Mouse (Mus musculus): Measurements from ENCODE around the gene Tmem82. TPM values are rescaled to one million over a fixed set of nuclear protein-coding genes. Genes with fewer than 3 reads are reported as not detected.
A peak's percentile ranks its signal among the peaks of the same experiment; 100 is the strongest.

Gene Tmem82
- under 1 TPM; 0.37 to 0.56 TPM for total RNA-seq (2021)
- long read RNA-seq, experiment 1, result 0 reads
- long read RNA-seq, experiment 2, result 0 reads

GRCm38 (mm10) chr4:141618565-141619243 lies at the start of gene Tmem82:
Gene Tmem82, minus strand, starts transcription at chr4:141618633.
- DNase-seq (ENCODE audit: low spot score in 2 of 2), result peak; percentile 29 to 53
- Histone ChIP-seq H3K4me3 (no peak within 1 kb of the TSS; the same call in 1 of the 2 replicates), H3K27ac (no peak within 1 kb of the TSS)
- TF ChIP-seq CTCF (conservative IDR thresholded peaks at IDR 0.05), result peak; percentile 73

- no peak for DNase-seq (ENCODE audit: low spot score in 2 of 2)
- H3K4me3 ChIP-seq, result peak within 1 kb of the TSS; percentile 92
- TF ChIP-seq CTCF (conservative IDR thresholded peaks at IDR 0.05), result no peak
- peak within 1 kb of the TSS; percentile 94 for H3K27ac ChIP-seq
These were observed 46.4 kb upstream of the Tmem82 start, which contains the start of gene Plekhm2 for GRCm38 (mm10) chr4:141664799-141665198. Gene Plekhm2, minus strand, starts transcription at chr4:141664899.

GRCm38 (mm10) chr4:141664011-141664745 lies 45.7 kb upstream of the Tmem82 start:
- peak overlapping the region; percentile 86 for H3K4me3 ChIP-seq
- no peak for TF ChIP-seq CTCF (conservative IDR thresholded peaks at IDR 0.05)
- peak overlapping the region; percentile 94 for H3K27ac ChIP-seq
- DNase-seq (ENCODE audit: low spot score in 2 of 2), result peak; percentile 71

- DNase-seq (ENCODE audit: low spot score in 2 of 2), result no peak
- Histone ChIP-seq H3K27ac (peak overlapping the region; percentile 92), H3K4me3 (peak overlapping the region; percentile 92)
- no peak for TF ChIP-seq CTCF (conservative IDR thresholded peaks at IDR 0.05)
These were observed 44.9 kb upstream of the Tmem82 start for GRCm38 (mm10) chr4:141663122-141663931.

- no peak for DNase-seq (ENCODE audit: low spot score in 2 of 2)
- Histone ChIP-seq H3K27ac (no peak overlapping the region), H3K4me3 (no peak overlapping the region)
- TF ChIP-seq CTCF (conservative IDR thresholded peaks at IDR 0.05), result no peak
These were observed 42.5 kb upstream of the Tmem82 start for GRCm38 (mm10) chr4:141660884-141661283.

- Histone ChIP-seq H3K4me3 (no peak overlapping the region), H3K27ac (no peak overlapping the region)
- peak; percentile 37 for TF ChIP-seq CTCF (conservative IDR thresholded peaks at IDR 0.05)
- DNase-seq (ENCODE audit: low spot score in 2 of 2), result no peak
These were observed 41.3 kb upstream of the Tmem82 start for GRCm38 (mm10) chr4:141659739-141660138.

- TF ChIP-seq CTCF (conservative IDR thresholded peaks at IDR 0.05), result no peak
- Histone ChIP-seq H3K27ac (peak overlapping the region; percentile 2; the same call in 1 of the 2 replicates), H3K4me3 (no peak overlapping the region)
- no peak for DNase-seq (ENCODE audit: low spot score in 2 of 2)
These were observed 40.5 kb upstream of the Tmem82 start for GRCm38 (mm10) chr4:141658846-141659484.

GRCm38 (mm10) chr4:141656932-141657331 lies 38.5 kb upstream of the Tmem82 start:
- Histone ChIP-seq H3K4me3 (no peak overlapping the region), H3K27ac (peak overlapping the region; percentile 70; the same call in 1 of the 2 replicates)
- no peak for TF ChIP-seq CTCF (conservative IDR thresholded peaks at IDR 0.05)
- no peak for DNase-seq (ENCODE audit: low spot score in 2 of 2)

GRCm38 (mm10) chr4:141655908-141656608 lies 37.6 kb upstream of the Tmem82 start:
- TF ChIP-seq CTCF (conservative IDR thresholded peaks at IDR 0.05), result no peak

GRCm38 (mm10) chr4:141654509-141654908 lies 36.1 kb upstream of the Tmem82 start:
- H3K27ac ChIP-seq, result peak overlapping the region; percentile 57
- DNase-seq (ENCODE audit: low spot score in 2 of 2), result no peak
- no peak overlapping the region for H3K4me3 ChIP-seq
- TF ChIP-seq CTCF (conservative IDR thresholded peaks at IDR 0.05), result no peak

More at GRCm38 (mm10) chr4:141655908-141656608, 37.6 kb upstream of the Tmem82 start:
- H3K4me3 ChIP-seq, result no peak overlapping the region; the same call in 1 of the 2 replicates
- peak; percentile 29 to 58 for DNase-seq (ENCODE audit: low spot score in 2 of 2)
- H3K27ac ChIP-seq, result peak overlapping the region; percentile 70

- no peak for TF ChIP-seq CTCF (conservative IDR thresholded peaks at IDR 0.05)
- DNase-seq (ENCODE audit: low spot score in 2 of 2), result no peak
- peak overlapping the region; percentile 57 for H3K27ac ChIP-seq
- H3K4me3 ChIP-seq, result no peak overlapping the region
These were observed 35.4 kb upstream of the Tmem82 start for GRCm38 (mm10) chr4:141653813-141654212.
